Mouse (Mus musculus) gastrocnemius, postnatal 14 days (tissue): ENCODE data around the gene Coq2. TPM values are rescaled to one million over a fixed set of nuclear protein-coding genes. Genes with fewer than 3 reads are reported as not detected.

ENCODE experiments used
- DNase-seq: peaks from one replicate; pipeline ENCODE4 v3.0.0; 2021; ENCODE audit warnings: mixed read lengths
- intact Hi-C: fragments of 180-260 bp; cut with DNase I; formaldehyde crosslinking; loops from one replicate; pipeline ENCODE4 v1.15.1; 2025; ENCODE audit warnings: low total_unique reads
- total RNA-seq, 2 experiments: library from RNA; stranded (reverse); gene quantifications; 2 replicates each; pipeline ENCODE4 v1.2.3; 2021

Gene Coq2
- total RNA-seq, 2 experiments from 2014 or later, result 39.8 to 41.0 TPM

- no peak for DNase-seq
- intact Hi-C loops, result loop anchor here (10.0 kb wide), 1 partner anchor 243 kb away; no protein-coding TSS in a partner anchor
Observed at GRCm38 (mm10) chr5:100671398-100671797, 3.5 kb downstream of the Coq2 start.

GRCm38 (mm10) chr5:100666965-100667364, 8.0 kb downstream of the Coq2 start:
- intact Hi-C loops, result loop anchor here (10.0 kb wide), 1 partner anchor 122 kb away; no protein-coding TSS in a partner anchor

GRCm38 (mm10) chr5:100663854-100664253, 11.1 kb downstream of the Coq2 start:
- intact Hi-C loops, result loop anchor here (10.0 kb wide), 1 partner anchor 119 kb away; no protein-coding TSS in a partner anchor
- DNase-seq, result no peak

More at GRCm38 (mm10) chr5:100666965-100667364, 8.0 kb downstream of the Coq2 start:
- no peak for DNase-seq

DNA sequence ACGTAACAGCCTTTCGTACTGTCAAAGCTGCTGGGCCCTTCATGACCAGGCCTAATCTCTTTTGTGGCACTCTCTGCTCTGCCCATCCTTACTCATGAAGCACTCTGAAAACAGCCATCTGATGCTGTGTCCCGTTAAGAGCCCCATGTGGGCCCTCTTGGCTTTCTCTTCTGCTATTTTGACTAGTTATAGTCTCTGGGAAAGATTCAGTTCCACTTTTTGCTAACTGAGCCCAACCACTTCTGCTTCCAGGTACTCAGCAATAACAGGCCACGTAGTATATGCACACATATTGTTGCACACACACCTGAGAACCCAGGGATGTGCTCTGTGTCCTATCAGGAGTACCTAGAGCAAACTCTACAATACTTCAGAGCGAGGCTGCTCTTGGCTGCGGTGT, 11.9 kb downstream of the Coq2 start:
- intact Hi-C loops, result loop anchor here (10.0 kb wide), 1 partner anchor 118 kb away; no protein-coding TSS in a partner anchor
- DNase-seq, result no peak

GRCm38 (mm10) chr5:100658460-100658859, 16.5 kb downstream of the Coq2 start:
- intact Hi-C loops, result no loop called here

GRCm38 (mm10) chr5:100656352-100656751, 18.6 kb downstream of the Coq2 start:
- DNase-seq, result no peak
- intact Hi-C loops, result no loop called here

More at GRCm38 (mm10) chr5:100658460-100658859, 16.5 kb downstream of the Coq2 start:
- no peak for DNase-seq

- intact Hi-C loops, result no loop called here
- DNase-seq, result no peak
Observed at GRCm38 (mm10) chr5:100652327-100652726, 22.6 kb downstream of the Coq2 start.

GRCm38 (mm10) chr5:100651486-100651885, 23.5 kb downstream of the Coq2 start:
- intact Hi-C loops, result no loop called here
- DNase-seq, result no peak

- no peak for DNase-seq
- intact Hi-C loops, result no loop called here
Observed at GRCm38 (mm10) chr5:100650969-100651368, 24.0 kb downstream of the Coq2 start.

DNA sequence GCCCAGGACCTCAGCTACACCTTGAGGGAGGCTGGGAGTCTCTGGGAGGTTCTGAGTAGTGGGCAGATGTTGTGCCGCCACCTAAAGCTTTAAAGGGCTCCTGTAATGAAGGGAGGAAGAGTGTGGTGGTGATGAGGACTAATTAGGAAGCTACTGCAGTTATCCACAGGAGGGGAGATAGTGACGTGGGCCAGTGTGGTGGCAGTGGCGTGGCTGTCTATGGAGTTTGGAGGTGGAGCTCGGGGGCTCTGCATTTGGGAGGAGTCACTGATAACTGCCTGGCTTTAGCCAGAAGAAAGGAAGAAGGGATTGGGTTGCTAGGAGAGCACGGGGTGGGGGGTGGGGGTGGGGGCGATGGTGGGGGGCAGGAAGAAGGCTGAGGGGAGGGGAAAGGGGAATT, 26.4 kb downstream of the Coq2 start:
- DNase-seq, result no peak
- intact Hi-C loops, result no loop called here

GRCm38 (mm10) chr5:100648046-100648445, 26.9 kb downstream of the Coq2 start:
- intact Hi-C loops, result no loop called here
- DNase-seq, result no peak

GRCm38 (mm10) chr5:100646558-100646957, 28.4 kb downstream of the Coq2 start:
- intact Hi-C loops, result no loop called here
- no peak for DNase-seq

GRCm38 (mm10) chr5:100643991-100644535, 30.9 kb downstream of the Coq2 start:
- intact Hi-C loops, result no loop called here
- no peak for DNase-seq

GRCm38 (mm10) chr5:100643253-100643990, 31.5 kb downstream of the Coq2 start:
- intact Hi-C loops, result no loop called here
- DNase-seq, result no peak

DNA sequence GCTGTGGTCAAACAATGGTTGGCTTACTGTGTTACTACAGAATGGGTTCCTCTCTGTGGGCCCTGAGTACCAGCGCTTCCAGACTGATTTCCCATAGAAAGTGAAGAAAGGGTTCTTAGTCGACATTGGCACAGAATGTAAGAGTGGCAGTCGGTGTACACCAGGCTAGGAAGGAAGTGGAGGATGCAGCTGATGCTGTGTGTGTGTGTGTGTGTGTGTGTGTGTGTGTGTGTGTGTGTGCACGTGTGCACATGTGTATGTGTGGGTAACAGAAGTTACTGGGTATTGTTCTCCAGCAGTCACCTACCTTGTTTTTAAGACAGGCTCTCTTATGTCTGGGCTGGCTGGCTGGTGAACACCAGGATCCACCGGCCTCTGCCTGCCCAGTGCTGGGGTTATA, 32.6 kb downstream of the Coq2 start:
- intact Hi-C loops, result no loop called here
- DNase-seq, result no peak

- no peak for DNase-seq
- intact Hi-C loops, result no loop called here
Observed at GRCm38 (mm10) chr5:100638483-100638882, 36.5 kb downstream of the Coq2 start.

GRCm38 (mm10) chr5:100636794-100637544, 38.0 kb downstream of the Coq2 start:
- intact Hi-C loops, result no loop called here
- DNase-seq, result peak; percentile 52

DNA sequence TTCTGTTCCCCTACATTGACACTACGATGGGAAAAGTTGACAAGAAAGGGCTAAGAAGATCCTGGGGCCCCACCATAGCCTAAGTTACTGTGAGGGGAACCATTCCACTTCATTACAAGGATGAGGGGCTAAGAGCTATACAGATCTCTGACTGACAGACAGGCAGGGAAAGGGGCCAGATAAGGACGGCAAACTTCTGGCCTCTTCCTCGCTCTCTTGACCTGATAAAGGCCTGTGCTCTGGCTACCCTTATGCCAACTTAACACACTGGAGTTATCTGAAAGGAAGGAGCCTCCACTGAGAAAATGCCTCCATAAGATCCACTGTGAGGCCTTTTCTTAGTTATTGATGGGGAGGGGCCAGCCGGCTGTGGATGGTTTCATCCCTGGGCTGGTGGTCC, 39.0 kb downstream of the Coq2 start:
- DNase-seq, result no peak
- intact Hi-C loops, result no loop called here

DNA sequence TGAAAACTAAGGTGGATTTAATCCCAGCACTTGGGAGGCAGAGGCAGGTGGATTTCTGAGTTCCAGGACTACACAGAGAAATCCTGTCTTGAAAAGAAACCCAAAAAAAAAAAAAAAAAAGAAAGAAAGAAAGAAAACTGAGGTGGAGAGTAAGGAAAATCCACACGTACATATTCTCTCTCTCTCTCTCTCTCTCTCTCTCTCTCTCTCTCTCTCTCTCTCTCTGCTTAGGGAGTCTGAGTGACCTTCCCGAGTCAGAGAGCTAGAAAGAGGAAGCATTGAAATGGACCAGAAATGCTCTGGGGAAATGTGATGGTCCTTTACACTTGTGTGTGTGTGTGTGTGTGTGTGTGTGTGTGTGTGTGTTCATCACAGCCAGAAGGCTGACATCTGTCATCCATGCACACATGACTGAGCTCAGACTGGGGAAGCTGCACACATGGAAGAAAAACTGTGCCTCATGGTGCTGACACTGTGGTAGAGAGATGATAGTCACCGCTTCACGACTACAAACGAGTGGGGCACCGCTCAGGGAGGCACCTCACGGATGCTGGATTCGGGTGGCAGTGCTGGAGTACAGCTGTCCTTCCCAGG, 40.0 kb downstream of the Coq2 start:
- DNase-seq, result no peak
- intact Hi-C loops, result no loop called here

- intact Hi-C loops, result no loop called here
- DNase-seq, result no peak
Observed at GRCm38 (mm10) chr5:100632540-100633129, 42.3 kb downstream of the Coq2 start.
